Mouse (Mus musculus) gastrocnemius, postnatal 36 days (tissue): ENCODE data around the gene Olfr92. TPM values are rescaled to one million over a fixed set of nuclear protein-coding genes. Genes with fewer than 3 reads are reported as not detected.
"Not testable (repeated sequence)": the region's sequence is repeated elsewhere in the genome, so short reads cannot be mapped to it uniquely, and the experiment has no call there.

Experiments used
- DNase-seq, 2 experiments: peaks; one replicate each; pipeline ENCODE4 v3.0.0; 2022
- intact Hi-C: fragments of 180-260 bp; cut with DNase I; formaldehyde crosslinking; loops from one replicate; pipeline ENCODE4 v1.15.1; 2025
- long read RNA-seq, 2 experiments: library from polyadenylated mRNA; stranded (forward); transcript quantifications; one replicate each; pipeline ENCODE4 v2.0.0; 2021
- total RNA-seq, 2 experiments: library from RNA; stranded (reverse); gene quantifications; 2 replicates each; pipeline ENCODE4 v1.2.3; 2021

The Olfr92 gene
- not detected for total RNA-seq
- long read RNA-seq, experiment 1, result 0 reads
- long read RNA-seq, experiment 2, result 0 reads

DNA sequence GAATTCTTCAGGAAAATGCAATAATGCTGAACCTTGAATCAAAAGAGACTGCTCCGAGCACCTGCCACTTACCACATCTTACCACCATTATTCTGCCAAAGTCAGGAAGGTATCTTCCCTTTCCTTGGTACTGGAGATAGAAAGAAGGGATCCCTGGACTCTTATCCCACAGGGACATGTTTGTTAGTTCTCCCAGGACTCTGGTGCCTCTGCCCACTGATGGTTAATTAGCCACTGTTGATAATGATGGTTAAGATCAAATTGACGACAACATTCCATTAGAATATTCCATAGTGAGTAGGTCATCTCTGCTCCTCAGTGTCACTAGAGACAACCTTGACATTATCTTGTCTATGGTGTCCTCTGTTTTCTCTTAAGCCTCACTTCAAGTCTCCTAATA, at the start of gene Olfr92:
Gene Olfr92, minus strand, starts transcription at position 101 of the 400 bp plus-strand sequence.
- DNase-seq, result no peak
- intact Hi-C loops, result no loop called here

DNA sequence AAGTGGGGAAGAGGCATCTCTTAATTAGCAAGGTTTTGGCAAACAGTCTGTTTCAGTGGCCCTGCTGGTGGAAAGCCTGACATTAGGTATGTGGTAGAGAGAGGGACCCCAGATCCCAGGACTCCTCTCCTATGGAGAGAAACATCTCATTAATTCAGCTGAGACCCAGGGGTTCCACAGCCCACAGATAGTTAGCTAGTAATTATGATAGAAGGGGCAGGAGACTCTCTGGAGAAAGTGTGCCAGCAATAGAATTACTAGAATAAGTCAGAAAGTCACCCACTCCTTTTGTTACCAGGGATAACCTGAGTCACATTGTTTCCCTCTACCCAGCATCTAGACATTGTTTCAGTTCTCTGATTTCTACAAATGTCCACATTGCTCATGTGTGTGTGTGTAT, 41.5 kb upstream of the Olfr92 start, which contains the start of gene Olfr93:
Gene Olfr93, minus strand, starts transcription at position 101 of the 400 bp plus-strand sequence.
- intact Hi-C loops, result no loop called here

DNA sequence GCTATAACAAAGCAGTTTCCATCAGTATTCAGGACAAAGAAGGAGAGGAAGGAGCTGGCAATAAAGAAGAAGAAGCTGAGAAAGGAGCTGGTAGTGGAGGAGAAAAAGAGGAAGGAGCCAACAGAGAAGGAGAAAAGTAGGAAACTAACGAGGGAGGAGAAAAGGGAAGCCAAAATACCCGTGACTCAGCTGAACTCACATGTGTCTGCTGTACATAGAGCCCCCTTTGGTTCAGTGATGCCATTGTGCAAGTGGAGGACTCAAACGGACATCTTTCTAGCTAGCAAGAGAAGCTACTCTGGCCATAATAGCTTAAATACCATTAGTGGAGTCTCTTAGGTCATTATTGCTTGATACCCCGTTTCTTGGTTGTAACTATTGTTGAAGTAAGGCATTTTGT, 11.5 kb upstream of the Olfr92 start:
- DNase-seq, intact Hi-C loops: not testable (repeated sequence)

More for the DNA sequence above, 41.5 kb upstream of the Olfr92 start, which contains the start of gene Olfr93:
- no peak for DNase-seq

GRCm38 (mm10) chr17:37098178-37098577, 21.7 kb downstream of the Olfr92 start, which contains the start of gene Olfr91:
Gene Olfr91 (minus strand): TSS chr17:37098278.
- DNase-seq, result no peak
- intact Hi-C loops, result no loop called here

GRCm38 (mm10) chr17:37093289-37093688, 26.6 kb downstream of the Olfr92 start:
- intact Hi-C loops, result no loop called here
- DNase-seq, result no peak

DNA sequence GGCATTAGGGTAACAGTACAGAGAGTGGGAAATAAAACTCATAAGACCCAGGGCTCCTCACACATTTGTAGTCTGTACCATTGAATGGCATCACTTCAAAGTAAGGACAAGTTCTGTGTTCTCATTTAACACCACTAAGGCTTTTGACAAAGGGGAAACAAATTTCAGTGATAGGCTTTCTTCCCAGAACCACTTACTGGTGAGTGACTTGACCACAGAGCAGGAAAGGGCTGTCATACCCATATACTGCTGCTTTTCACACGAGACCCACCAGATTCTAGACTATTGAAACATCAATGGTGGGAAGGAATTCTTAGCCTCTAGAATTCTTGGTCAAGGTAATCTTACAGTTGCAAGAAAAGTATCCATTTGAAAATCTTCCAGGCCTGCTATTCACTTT, 27.7 kb downstream of the Olfr92 start:
- intact Hi-C loops, result no loop called here
- DNase-seq, result no peak

DNA sequence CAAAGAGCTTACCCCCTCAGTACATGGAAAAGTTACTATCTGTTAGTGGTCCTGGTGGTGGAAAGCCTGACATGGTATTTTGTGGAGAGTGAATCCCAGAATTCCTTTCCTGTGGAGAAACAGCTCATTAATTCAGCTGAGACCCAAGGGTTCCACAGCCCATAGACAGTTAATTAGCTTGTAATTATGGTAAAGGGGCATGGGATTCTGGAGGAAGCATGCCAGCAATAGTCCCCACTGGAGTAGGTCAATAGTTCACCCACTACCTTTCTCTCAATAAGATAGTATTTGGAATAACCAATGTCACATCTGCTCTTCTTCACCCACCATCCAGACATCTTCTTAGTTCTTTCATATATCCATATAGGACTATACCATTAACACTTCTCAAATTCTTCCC, 31.5 kb downstream of the Olfr92 start, which contains the start of gene Olfr90:
Gene Olfr90, minus strand, starts transcription at position 101 of the 400 bp plus-strand sequence.
- intact Hi-C loops, result no loop called here
- DNase-seq, result no peak

DNA sequence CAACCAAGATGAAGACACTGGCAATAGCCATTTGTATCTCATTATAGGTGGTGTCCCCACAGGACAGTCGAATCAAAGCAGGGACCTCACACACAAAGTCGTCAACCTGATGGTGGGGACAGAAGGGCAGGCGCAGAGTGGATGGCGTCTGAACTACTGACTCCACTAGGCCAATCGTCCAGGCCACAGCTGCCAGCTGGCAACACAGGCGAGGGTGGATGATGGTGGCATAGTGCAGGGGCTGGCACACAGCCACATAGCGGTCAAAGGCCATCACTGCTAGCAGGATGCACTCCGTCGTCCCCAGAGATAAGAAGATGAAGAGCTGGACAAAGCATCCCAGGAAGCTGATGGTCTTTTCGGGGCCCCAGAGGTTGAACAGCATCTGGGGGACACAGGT, 34.3 kb downstream of the Olfr92 start:
- intact Hi-C loops, result no loop called here
- no peak for DNase-seq

- intact Hi-C loops, result no loop called here
- no peak for DNase-seq
Measured at GRCm38 (mm10) chr17:37084632-37085031, 35.3 kb downstream of the Olfr92 start.

- peak in 1 of 2 experiments; percentile 30 for DNase-seq
- intact Hi-C loops, result loop anchor here (1.0 kb wide), 1 partner anchor 121 kb away; no protein-coding TSS in a partner anchor
Measured at GRCm38 (mm10) chr17:37083327-37083726, 36.6 kb downstream of the Olfr92 start.

DNA sequence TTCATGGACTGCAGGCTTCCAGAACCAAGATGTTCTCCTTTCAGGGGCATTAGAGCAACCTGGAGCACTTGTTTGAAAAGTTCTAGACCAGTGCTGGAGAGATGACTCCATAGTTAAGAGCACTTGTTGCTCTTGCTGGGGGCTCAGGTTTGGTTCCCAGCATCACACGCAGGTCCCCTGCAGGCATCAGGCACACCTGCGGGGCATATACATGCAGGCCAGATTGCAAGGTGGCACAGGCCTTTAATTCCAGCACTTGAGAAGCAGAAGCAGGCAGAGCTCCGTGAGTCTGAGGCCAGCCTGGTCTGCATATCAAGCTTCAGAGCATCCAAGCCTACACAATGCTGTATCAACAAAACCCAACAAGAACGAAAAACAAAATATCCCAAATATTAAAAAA, 38.2 kb downstream of the Olfr92 start:
- no peak for DNase-seq
- intact Hi-C loops, result no loop called here

DNA sequence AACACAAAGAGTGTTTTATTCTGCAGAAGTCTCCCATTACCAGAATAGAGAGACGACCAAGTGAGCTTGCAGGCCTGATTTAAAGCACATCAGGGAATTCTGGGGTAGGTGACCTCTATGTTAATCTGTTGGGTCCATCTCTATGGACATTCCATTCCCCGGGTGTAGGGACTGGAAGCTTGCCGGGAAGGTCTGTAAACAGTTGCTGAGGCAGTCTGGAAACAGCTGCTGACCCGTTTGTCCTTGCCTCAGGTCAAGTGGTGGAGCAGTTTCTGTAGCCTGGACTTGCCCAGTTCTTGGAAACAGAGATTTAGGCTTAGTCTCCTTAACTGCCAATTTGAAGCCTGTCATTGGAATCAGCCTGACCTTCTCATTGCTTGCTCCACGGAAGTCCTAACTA, 39.8 kb downstream of the Olfr92 start:
- intact Hi-C loops, result no loop called here
- DNase-seq, result peak in 1 of 2 experiments; percentile 31

DNA sequence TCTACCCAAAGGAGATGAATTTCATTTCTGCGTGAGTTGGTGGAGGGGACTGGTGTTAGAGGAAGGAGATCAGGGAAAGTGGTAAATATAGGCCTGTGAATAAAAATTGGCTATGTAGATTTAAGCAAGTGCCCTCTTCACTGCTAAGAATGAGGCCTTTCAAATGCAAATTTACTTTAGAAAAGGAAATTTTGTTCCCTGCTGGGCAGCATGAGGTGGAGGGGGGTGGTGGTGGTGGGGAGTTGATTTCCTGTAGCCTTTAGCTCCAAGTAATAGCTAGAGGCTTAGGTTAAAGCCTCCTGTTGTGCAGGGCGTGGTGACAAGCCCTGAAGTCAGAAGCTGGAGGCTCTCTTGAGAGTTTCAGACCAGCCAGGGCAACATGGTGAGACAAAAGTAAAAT, 40.9 kb downstream of the Olfr92 start:
- no peak for DNase-seq
- intact Hi-C loops, result no loop called here

GRCm38 (mm10) chr17:37078193-37078592, 41.7 kb downstream of the Olfr92 start:
- intact Hi-C loops, result no loop called here

GRCm38 (mm10) chr17:37075766-37076165, 44.1 kb downstream of the Olfr92 start:
- no peak for DNase-seq
- intact Hi-C loops, result no loop called here

More at GRCm38 (mm10) chr17:37078193-37078592, 41.7 kb downstream of the Olfr92 start:
- no peak for DNase-seq

DNA sequence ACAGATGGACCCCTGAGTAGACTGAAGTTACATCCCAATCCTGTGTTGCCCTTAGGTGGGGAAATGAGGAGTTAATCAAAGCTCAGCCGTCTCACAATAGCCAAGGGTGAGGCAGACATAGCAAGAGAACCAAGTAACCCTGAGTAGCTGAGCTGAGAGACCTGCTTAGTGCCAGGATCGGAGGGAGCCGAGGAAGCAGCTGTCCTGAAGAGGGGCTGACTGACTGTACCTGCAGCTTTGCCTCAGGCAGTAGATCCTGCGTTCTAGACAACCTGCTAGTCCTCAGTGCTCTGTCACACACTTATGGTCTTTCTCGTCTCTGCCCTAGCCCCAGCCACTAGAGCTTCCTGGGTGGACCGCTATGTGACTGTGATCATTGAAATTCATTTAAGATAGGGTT, 44.7 kb downstream of the Olfr92 start:
- intact Hi-C loops, result no loop called here

GRCm38 (mm10) chr17:37072730-37073276, 47.1 kb downstream of the Olfr92 start:
- intact Hi-C loops, result no loop called here
- no peak for DNase-seq

More for the DNA sequence above, 44.7 kb downstream of the Olfr92 start:
- DNase-seq, result no peak

- DNase-seq, result no peak
- intact Hi-C loops, result no loop called here
Measured at GRCm38 (mm10) chr17:37072080-37072729, 47.7 kb downstream of the Olfr92 start.

- DNase-seq, result no peak
- intact Hi-C loops, result no loop called here
Measured at GRCm38 (mm10) chr17:37070121-37070520, 49.8 kb downstream of the Olfr92 start.

DNA sequence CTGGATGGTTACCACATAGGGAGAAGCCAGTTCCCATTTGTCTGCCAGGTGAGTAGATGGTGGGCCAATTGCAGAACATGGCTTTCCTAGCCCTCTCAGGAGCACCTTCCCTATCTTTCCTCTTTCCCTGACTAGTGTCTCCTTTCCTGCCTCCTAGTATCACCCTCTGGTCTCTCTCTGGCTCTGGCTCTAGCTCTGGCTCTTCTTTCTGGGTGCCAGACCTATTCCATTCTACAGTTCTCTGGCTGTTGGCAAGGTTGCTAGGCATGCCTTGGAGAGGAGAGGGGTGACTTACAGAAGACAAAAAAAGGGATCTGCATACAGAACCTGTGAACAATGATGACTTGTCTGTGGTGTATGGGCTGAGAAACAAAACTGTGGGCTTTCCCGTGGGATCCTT, 52.0 kb downstream of the Olfr92 start:
- intact Hi-C loops, result no loop called here
- no peak for DNase-seq

DNA sequence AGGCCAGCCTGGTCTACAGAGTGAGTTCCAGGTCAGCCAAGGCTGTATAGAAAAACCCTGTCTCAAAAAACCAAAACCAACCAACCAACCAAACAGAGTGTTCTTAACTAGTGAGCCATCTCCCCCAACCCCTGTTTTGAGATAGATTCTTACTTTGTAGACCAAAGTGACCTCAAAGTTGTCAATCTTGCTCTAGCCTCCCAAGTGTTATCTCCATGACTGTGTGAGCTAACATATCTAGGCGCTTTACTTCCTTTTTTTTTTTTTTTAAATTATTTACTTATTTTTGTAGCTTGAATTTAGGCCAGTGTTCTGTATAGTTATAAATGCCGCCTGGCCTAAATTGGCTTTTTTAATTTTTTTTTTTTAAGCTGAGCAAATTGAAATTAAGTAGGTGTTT, 53.9 kb downstream of the Olfr92 start:
- no peak for DNase-seq
- intact Hi-C loops, result no loop called here
